Mouse (Mus musculus): Measurements from ENCODE around the gene Borcs5. TPM values are rescaled to one million over a fixed set of nuclear protein-coding genes. Genes with fewer than 3 reads are reported as not detected.
A peak's percentile ranks its signal among the peaks of the same experiment; 100 is the strongest.

The Borcs5 gene
- polyA plus RNA-seq, 1 experiment from 2014 or later, result 20.0 TPM

DNA sequence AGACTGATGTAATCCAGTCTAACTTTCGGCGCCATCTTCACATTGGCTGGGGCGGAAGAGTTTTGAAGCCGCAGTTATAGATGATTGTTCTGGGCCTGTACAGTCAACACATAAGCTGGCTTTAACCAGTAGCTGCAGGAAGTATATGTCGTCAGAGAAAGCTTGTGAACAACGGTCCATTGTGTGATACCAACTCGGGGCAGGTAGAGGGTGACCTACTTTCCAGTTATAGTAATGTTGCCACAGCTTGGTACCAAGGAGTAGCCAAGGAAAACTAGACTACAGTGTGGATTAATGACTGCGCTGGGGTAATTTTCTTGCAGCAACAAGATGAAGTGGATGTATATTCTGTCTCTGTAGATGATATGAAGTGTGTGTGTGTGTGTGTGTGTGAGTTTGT is 5.8 kb upstream of the Borcs5 start:
- DNase-seq (ENCODE audit: low spot score) (no peak), ATAC-seq (replicated peaks; ENCODE audit: low FRiP score, low read depth) (peak; percentile 34; the same call in 1 of the 2 replicates)
- no peak for TF ChIP-seq CTCF (IDR thresholded peaks at IDR 0.05; ENCODE audit: low read depth)
- Histone ChIP-seq H3K4me2 (ENCODE audit: low read length) (no peak overlapping the region), H3K36me3 (ENCODE audit: insufficient read depth, low read length) (no peaks in the 10 kb centered on the region), H3K27ac (no peak overlapping the region), H3K9ac (ENCODE audit: low read depth, low read length) (no peak overlapping the region), H3K9me3 (replicated peaks; ENCODE audit: low read length) (no peaks in the 10 kb centered on the region), H3K4me3 (replicated peaks; ENCODE audit: low read depth, low read length) (no peak overlapping the region), H3K4me1 (replicated peaks; ENCODE audit: insufficient read depth, low read length) (no peaks in the 10 kb centered on the region; the same call in 1 of the 2 replicates), H3K27me3 (ENCODE audit: insufficient read depth, low read length) (no peaks in the 10 kb centered on the region)
- 81% methylated on average over 8 of the region's 8 CpGs for WGBS

DNA sequence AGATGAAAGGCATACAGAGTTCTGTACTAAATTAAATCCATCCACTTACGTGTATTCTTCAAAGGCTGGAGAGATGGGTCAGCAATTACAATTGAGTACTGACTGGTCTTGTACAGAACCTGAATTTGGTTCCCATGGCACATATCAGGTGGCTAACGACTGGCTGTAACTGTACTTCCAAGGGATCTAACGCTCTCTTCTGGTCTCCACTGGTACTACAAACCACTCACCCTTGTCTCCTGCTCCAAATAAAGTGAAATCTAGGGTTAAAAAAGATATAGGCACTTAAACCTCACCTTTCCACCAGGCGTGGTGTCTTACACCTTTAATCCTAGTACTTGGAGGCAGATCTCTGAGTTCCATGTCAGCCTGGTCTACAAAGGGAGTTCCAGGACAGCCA is 2.8 kb upstream of the Borcs5 start:
- 61% methylated on average over 4 of the region's 4 CpGs for WGBS

DNA sequence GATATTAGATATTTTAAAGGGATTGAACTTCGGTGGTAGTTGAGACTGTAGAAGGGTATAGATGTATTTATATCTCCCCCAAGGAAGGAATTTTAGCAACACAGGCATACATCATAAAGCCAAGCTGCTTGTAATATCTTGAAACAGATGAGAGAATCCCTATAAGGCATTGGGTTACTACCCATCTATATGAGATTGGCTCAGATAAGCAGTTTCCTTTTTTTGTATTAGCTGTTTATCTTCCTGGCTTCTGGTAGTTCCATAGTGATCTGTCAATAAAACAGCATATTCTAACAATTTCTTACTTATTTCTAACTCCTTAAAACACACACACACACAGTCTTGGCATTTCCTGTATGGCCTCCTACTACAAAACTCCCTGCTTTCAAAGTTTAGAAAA is 590 bp downstream of the Borcs5 start:
- no peaks in the 10 kb centered on the region for H3K36me3 ChIP-seq (ENCODE audit: insufficient read depth, low read length)
- H3K9ac ChIP-seq (ENCODE audit: low read depth, low read length), result no peak overlapping the region
- no peaks in the 10 kb centered on the region for H3K9me3 ChIP-seq (replicated peaks; ENCODE audit: low read length)
- H3K27ac ChIP-seq, result no peak overlapping the region
- WGBS, result 88% methylated on average over 1 of the region's 1 CpGs
- DNase-seq (ENCODE audit: low spot score) (no peak), ATAC-seq (replicated peaks; ENCODE audit: low FRiP score, low read depth) (no peak)
- no peaks in the 10 kb centered on the region for H3K4me1 ChIP-seq (replicated peaks; ENCODE audit: insufficient read depth, low read length)
- no peaks in the 10 kb centered on the region for H3K27me3 ChIP-seq (ENCODE audit: insufficient read depth, low read length)
- no peak for TF ChIP-seq CTCF (IDR thresholded peaks at IDR 0.05; ENCODE audit: low read depth)
- H3K4me2 ChIP-seq (ENCODE audit: low read length), result no peak overlapping the region
- H3K4me3 ChIP-seq (replicated peaks; ENCODE audit: low read depth, low read length), result no peak overlapping the region

More for the DNA sequence above, 2.8 kb upstream of the Borcs5 start:
- no peak for DNase-seq (ENCODE audit: low spot score)
- H3K27ac ChIP-seq, result no peak overlapping the region
- no peak overlapping the region for H3K4me3 ChIP-seq (replicated peaks; ENCODE audit: low read depth, low read length)
- H3K27me3 ChIP-seq (ENCODE audit: insufficient read depth, low read length), result no peaks in the 10 kb centered on the region
- TF ChIP-seq CTCF (IDR thresholded peaks at IDR 0.05; ENCODE audit: low read depth), result 0 out of 2 replicates have a peak, but pooled peaks have one; percentile 11
- H3K4me2 ChIP-seq (ENCODE audit: low read length), result no peak overlapping the region
- no peak for ATAC-seq (replicated peaks; ENCODE audit: low FRiP score, low read depth)
- no peaks in the 10 kb centered on the region; the same call in 1 of the 2 replicates for H3K4me1 ChIP-seq (replicated peaks; ENCODE audit: insufficient read depth, low read length)
- H3K36me3 ChIP-seq (ENCODE audit: insufficient read depth, low read length), result no peaks in the 10 kb centered on the region
- H3K9me3 ChIP-seq (replicated peaks; ENCODE audit: low read length), result no peaks in the 10 kb centered on the region
- no peak overlapping the region for H3K9ac ChIP-seq (ENCODE audit: low read depth, low read length)

DNA sequence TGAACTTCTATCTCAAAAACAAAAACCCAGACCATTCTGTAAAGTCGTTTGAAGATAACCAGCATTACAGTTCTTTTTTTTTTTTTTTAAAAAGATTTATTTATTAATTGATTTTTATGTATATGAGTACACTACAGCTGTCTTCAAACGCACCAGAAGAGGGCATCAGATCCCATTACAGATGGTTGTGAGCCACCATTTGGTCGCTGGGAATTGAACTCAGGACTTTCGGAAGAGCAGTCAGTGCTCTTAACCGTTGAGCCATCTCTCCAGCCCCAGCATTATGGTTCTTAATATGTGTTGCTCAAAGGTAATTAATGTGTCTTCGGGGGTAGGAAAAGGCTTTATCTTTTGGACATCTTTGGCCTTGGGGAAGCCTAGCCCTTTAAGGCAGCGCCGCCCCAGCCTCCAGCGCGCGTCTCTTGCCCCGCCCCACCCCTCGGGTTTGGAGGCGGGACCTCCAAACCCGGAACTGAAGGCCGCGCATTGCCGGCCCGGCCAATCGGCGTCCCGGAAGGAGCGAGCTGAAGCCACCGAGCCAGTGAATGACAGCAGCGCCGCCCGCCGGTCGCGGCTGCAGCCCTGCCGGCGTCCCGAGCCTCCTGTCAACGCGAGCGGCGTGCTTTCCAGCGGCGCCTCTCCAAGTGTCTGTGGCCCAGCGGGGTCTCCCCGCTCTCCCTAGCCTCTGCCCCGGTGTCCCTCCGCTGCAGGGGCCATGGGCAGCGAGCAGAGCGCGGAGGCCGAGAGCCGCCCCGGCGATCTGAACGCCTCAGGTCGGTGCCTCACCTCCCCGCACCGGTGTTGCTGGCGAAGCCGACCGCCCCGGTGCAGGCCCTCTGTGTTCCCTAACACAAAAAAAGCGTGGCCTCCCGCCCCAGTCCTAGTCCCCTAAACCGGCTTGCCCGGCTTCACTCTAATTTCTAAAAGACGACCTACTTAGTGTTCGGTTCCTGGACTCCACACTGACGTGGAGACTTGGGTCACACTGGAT is 1.5 kb downstream of the Borcs5 start:
- no peaks in the 10 kb centered on the region for H3K27me3 ChIP-seq (ENCODE audit: insufficient read depth, low read length)
- peak overlapping the region; percentile 65; the same call in 1 of the 2 replicates for H3K27ac ChIP-seq
- DNase-seq (ENCODE audit: low spot score), result peak; percentile 96
- H3K9ac ChIP-seq (ENCODE audit: low read depth, low read length), result peak overlapping the region; percentile 78
- peak; percentile 75 for TF ChIP-seq CTCF (IDR thresholded peaks at IDR 0.05; ENCODE audit: low read depth)
- ATAC-seq (replicated peaks; ENCODE audit: low FRiP score, low read depth), result peak; percentile 99
- H3K4me2 ChIP-seq (ENCODE audit: low read length), result peak overlapping the region; percentile 86
- 2% methylated on average over 60 of the region's 65 CpGs for WGBS
- H3K4me1 ChIP-seq (replicated peaks; ENCODE audit: insufficient read depth, low read length), result no peaks in the 10 kb centered on the region
- H3K4me3 ChIP-seq (replicated peaks; ENCODE audit: low read depth, low read length), result peak overlapping the region; percentile 69
- no peaks in the 10 kb centered on the region for H3K36me3 ChIP-seq (ENCODE audit: insufficient read depth, low read length)
- no peaks in the 10 kb centered on the region for H3K9me3 ChIP-seq (replicated peaks; ENCODE audit: low read length)

DNA sequence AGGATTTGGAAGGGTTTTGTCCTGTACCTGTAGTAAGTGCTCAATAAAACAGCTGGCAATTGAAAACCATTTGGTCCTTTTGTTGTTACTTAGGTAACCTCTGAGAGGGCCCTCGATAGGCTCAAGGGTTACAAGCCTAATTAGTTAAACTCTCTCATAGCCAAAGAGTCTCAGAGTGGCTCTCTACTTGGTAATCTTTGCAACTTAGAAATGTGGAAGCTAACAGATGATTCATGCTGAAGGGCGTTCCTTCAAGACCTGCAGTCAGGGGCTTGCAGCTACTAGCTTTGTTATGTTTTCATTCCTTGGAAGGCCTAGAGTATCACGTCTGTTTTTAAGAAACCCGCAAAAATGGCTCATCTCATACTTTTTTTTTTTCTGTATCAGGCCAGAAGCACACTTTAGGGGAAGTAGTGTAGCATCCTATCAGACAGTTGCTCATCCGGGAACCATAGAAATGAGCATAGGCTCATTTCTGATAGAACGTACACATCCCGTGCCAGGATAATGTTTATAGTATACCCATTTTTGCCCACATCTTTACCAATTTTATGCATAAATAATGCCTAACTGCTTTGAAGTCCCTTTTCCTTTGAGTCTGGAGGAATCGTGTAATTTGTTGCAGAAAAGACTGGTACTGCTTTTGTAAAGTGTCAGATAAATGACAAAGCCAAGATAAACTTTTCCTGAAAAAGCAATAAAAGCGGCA is 2.6 kb downstream of the Borcs5 start:
- H3K9me3 ChIP-seq (replicated peaks; ENCODE audit: low read length), result no peaks in the 10 kb centered on the region
- no peak for ATAC-seq (replicated peaks; ENCODE audit: low FRiP score, low read depth)
- no peak for TF ChIP-seq CTCF (IDR thresholded peaks at IDR 0.05; ENCODE audit: low read depth)
- H3K27me3 ChIP-seq (ENCODE audit: insufficient read depth, low read length), result no peaks in the 10 kb centered on the region
- H3K36me3 ChIP-seq (ENCODE audit: insufficient read depth, low read length), result no peaks in the 10 kb centered on the region
- H3K9ac ChIP-seq (ENCODE audit: low read depth, low read length), result peak overlapping the region; percentile 78; the same call in 1 of the 2 replicates
- H3K27ac ChIP-seq, result no peak overlapping the region
- peak overlapping the region; percentile 69 for H3K4me3 ChIP-seq (replicated peaks; ENCODE audit: low read depth, low read length)
- peak overlapping the region; percentile 86 for H3K4me2 ChIP-seq (ENCODE audit: low read length)
- H3K4me1 ChIP-seq (replicated peaks; ENCODE audit: insufficient read depth, low read length), result no peaks in the 10 kb centered on the region
- DNase-seq (ENCODE audit: low spot score), result no peak
- WGBS, result 66% methylated on average over 9 of the region's 9 CpGs

DNA sequence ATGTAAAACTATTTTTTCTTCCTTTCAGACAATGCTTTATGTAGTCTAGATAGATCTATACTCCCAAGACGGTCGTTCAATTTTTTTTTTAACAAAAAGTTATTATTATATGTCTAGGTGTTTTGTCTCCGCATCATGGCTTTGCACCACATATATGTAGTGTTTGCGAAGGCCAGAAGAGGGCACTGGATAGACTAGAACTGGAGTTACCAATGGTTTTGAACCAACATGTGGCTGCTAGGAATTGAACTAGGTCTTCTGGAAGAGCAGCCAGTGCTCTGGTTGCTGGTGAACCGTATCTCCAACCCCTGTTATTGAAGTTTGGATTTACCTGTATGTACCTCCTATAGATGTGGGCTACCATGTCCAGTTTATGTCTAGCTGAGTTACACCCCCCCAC is 4.0 kb downstream of the Borcs5 start:
- peak; percentile 28; the same call in 1 of the 2 replicates for TF ChIP-seq CTCF (IDR thresholded peaks at IDR 0.05; ENCODE audit: low read depth)
- Histone ChIP-seq H3K27ac (no peak overlapping the region), H3K9ac (ENCODE audit: low read depth, low read length) (no peak overlapping the region), H3K27me3 (ENCODE audit: insufficient read depth, low read length) (no peaks in the 10 kb centered on the region), H3K4me2 (ENCODE audit: low read length) (no peak overlapping the region), H3K36me3 (ENCODE audit: insufficient read depth, low read length) (no peaks in the 10 kb centered on the region), H3K9me3 (replicated peaks; ENCODE audit: low read length) (no peaks in the 10 kb centered on the region), H3K4me3 (replicated peaks; ENCODE audit: low read depth, low read length) (no peak overlapping the region), H3K4me1 (replicated peaks; ENCODE audit: insufficient read depth, low read length) (no peaks in the 10 kb centered on the region)
- ATAC-seq (replicated peaks; ENCODE audit: low FRiP score, low read depth) (no peak), DNase-seq (ENCODE audit: low spot score) (no peak)
- 96% methylated on average over 5 of the region's 5 CpGs for WGBS

Data from kidney, postnatal 0 days (tissue).